Mouse (Mus musculus) CD4-positive helper T cell, adult 2 months (primary cell): ENCODE data around the gene Akain1.

Experiments used
- DNase-seq: peaks from one replicate; pipeline ENCODE4 v3.0.0-alpha.2; 2012; ENCODE audit warnings: low read depth, missing footprints, low spot score

The Akain1 gene

GRCm38 (mm10) chr17:69479261-69479660 lies 40.1 kb downstream of the Akain1 start:
- DNase-seq, result no peak

DNA sequence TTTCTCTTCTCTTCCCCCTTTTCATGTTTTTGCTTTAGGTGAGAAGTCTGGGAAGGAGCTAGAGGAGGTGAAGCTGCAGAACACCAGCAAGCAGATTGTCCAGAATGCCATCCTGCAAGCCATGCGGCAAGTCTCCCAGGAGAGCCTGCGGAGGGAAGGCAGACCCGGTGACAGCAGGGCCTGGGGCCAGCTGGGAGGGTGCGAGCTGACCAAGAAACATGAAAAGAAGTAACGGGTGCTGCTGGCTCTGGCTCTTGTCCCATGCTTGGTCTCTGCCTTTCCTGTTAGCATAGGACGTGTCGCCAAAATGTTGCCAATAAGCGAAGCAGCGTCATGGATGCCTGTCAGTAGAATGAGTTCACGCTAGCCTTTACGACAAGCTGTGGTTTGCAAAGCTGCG lies 48.0 kb downstream of the Akain1 start:
- DNase-seq, result no peak

GRCm38 (mm10) chr17:69487884-69488283 lies 48.8 kb downstream of the Akain1 start:
- no peak for DNase-seq

DNA sequence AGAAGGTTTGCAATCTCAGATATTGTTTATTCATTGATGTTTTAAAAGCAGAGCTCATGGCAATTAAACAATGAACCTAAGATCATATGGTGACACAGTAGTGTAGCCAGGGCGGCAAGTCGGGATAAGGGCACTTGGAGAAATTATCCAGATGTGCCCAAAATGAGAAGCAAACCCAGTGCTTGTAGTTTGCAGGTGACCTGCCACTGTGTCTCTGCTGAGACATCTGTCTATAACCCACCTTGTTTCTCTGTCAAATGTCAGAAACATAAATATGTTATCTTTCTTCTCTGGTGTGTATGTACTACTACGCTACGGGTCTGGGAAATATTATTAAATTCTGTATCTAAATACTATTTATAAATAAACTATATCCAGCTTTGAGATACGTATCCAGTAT lies 49.7 kb downstream of the Akain1 start:
- DNase-seq, result no peak

- no peak for DNase-seq
Measured at GRCm38 (mm10) chr17:69492368-69492767, 53.2 kb downstream of the Akain1 start.

GRCm38 (mm10) chr17:69495531-69495930 lies 56.4 kb downstream of the Akain1 start:
- no peak for DNase-seq

DNA sequence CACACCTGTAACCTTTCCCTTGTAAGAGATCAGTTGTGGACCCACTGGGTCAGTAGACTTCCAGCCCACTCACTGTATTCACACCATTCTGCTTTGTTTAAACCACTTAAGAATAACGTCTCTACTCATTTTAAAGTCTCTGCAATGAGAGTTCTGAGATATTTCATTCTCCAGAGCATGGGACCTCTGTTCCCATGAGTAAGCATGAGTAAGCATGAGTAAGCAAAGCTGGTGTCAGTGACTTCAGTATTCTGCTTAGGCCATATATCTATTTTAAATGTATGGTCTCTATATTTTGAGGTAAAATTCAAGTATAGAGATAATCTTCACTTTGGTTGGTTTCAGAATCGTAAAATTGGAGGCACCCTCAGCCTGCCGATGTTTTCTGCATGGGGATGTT lies 57.0 kb downstream of the Akain1 start:
- DNase-seq, result no peak

- DNase-seq, result no peak
Measured at GRCm38 (mm10) chr17:69497315-69497714, 58.2 kb downstream of the Akain1 start.

GRCm38 (mm10) chr17:69498913-69499312 lies 59.8 kb downstream of the Akain1 start:
- DNase-seq, result no peak

DNA sequence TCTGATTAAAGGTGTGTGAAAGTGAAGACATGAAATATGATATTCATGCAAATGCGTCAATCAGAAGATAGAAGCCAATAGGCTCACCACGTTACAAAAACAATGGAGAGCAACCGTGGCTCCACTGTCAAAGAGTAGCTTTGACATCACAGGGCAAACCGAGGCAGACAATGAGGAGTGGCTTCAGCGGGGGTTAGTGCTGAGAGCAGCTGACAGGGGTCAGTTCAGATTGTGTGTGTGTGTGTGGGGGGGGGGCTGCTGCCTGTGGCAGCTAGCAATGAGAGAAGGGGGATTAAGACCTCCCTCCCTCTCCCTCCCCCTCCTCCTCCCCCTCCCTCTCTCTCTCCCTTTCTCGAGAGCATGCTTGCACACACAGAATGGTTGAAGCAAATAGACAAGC lies 60.3 kb downstream of the Akain1 start:
- DNase-seq, result no peak

- DNase-seq, result no peak
Measured at GRCm38 (mm10) chr17:69506070-69506469, 66.9 kb downstream of the Akain1 start.

DNA sequence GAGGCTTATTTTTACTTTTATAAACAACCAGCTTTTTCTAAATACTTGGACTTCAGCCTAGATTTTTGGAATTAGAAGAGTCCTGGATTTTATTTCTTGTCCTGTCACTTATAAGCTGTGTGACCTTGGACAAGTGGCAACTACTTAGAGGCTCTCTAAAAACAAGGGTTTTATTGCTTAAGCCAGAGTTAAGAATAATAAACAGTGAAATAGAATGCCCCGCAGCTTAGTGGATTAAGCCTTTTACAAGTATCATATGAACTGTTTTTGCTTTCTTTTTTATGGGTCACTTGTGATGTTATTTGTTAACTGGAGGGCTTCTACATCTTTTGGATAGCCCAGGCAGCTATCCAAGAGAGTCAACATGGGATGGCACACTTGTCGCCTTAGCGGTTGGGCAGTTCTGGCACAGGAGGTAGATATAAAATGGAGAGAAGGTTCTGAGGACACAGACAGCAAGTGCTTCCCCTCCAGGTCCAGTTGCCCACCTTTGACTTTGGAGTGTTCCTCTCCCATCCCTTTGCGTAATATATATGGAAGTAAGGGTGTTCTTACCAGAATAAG lies 77.3 kb downstream of the Akain1 start:
- no peak for DNase-seq

DNA sequence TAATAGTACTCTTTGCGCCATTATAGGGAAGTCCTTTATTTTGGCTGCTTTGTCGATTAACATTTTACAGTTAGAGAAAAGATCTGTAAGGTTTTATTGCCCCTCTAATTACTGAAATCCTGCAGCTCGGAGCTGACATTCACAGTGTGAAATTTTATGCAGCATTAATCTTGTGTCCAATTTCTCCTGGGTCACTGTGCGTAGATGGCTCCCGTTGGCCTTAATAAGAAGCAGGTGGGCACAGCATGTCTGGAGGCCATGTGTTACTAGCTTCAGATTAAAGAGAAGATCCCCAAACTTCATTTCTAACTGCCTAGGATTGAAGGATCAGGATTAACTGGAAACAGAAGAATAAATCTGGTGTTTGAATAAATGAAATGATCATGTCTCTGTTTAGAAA lies 92.3 kb downstream of the Akain1 start:
- DNase-seq, result no peak
